Mouse (Mus musculus): ENCODE measurements around the gene Mamdc4. TPM values are rescaled to one million over a fixed set of nuclear protein-coding genes. Genes with fewer than 3 reads are reported as not detected.

The Mamdc4 gene
- polyA plus RNA-seq, 1 experiment from 2014 or later = 0.59 TPM

GRCm38 (mm10) chr2:25584152-25584551, 9.5 kb upstream of the Mamdc4 start:
- Histone ChIP-seq H3K36me3 (ENCODE audit: insufficient read depth, low read length) (peaks cover 37% of the 10 kb centered on the region), H3K9me3 (replicated peaks; ENCODE audit: low read length) (no peaks in the 10 kb centered on the region), H3K9ac (ENCODE audit: low read depth, low read length) (no peak overlapping the region), H3K4me1 (replicated peaks; ENCODE audit: insufficient read depth, low read length) (peaks cover 18% of the 10 kb centered on the region), H3K4me3 (replicated peaks; ENCODE audit: low read depth, low read length) (no peak overlapping the region), H3K27ac (no peak overlapping the region), H3K27me3 (ENCODE audit: insufficient read depth, low read length) (peaks cover 21% of the 10 kb centered on the region; the same call in 1 of the 2 replicates), H3K4me2 (ENCODE audit: low read length) (no peak overlapping the region)
- DNase-seq (ENCODE audit: low spot score) = no peak
- WGBS = 83% methylated on average over 3 of the region's 3 CpGs
- no peak for ATAC-seq (replicated peaks; ENCODE audit: low FRiP score, low read depth)
- TF ChIP-seq CTCF (IDR thresholded peaks at IDR 0.05; ENCODE audit: low read depth) = no peak

- WGBS = 61% methylated on average over 4 of the region's 4 CpGs
- Histone ChIP-seq H3K9me3 (replicated peaks; ENCODE audit: low read length) (no peaks in the 10 kb centered on the region), H3K4me3 (replicated peaks; ENCODE audit: low read depth, low read length) (no peak overlapping the region), H3K4me1 (replicated peaks; ENCODE audit: insufficient read depth, low read length) (peaks cover 23% of the 10 kb centered on the region), H3K27ac (no peak overlapping the region), H3K27me3 (ENCODE audit: insufficient read depth, low read length) (peaks cover 27% of the 10 kb centered on the region), H3K4me2 (ENCODE audit: low read length) (no peak overlapping the region), H3K36me3 (ENCODE audit: insufficient read depth, low read length) (peaks cover 34% of the 10 kb centered on the region), H3K9ac (ENCODE audit: low read depth, low read length) (no peak overlapping the region)
- ATAC-seq (replicated peaks; ENCODE audit: low FRiP score, low read depth) (no peak), DNase-seq (ENCODE audit: low spot score) (no peak)
- TF ChIP-seq CTCF (IDR thresholded peaks at IDR 0.05; ENCODE audit: low read depth) = no peak
Measured at GRCm38 (mm10) chr2:25583571-25583970, 8.9 kb upstream of the Mamdc4 start.

GRCm38 (mm10) chr2:25583120-25583481, 8.5 kb upstream of the Mamdc4 start:
- Histone ChIP-seq H3K9me3 (replicated peaks; ENCODE audit: low read length) (no peaks in the 10 kb centered on the region), H3K4me1 (replicated peaks; ENCODE audit: insufficient read depth, low read length) (peaks cover 28% of the 10 kb centered on the region), H3K36me3 (ENCODE audit: insufficient read depth, low read length) (peaks cover 30% of the 10 kb centered on the region), H3K4me3 (replicated peaks; ENCODE audit: low read depth, low read length) (no peak overlapping the region), H3K27me3 (ENCODE audit: insufficient read depth, low read length) (peaks cover 31% of the 10 kb centered on the region), H3K9ac (ENCODE audit: low read depth, low read length) (no peak overlapping the region), H3K4me2 (ENCODE audit: low read length) (no peak overlapping the region), H3K27ac (no peak overlapping the region)
- WGBS = 86% methylated on average over 6 of the region's 6 CpGs
- DNase-seq (ENCODE audit: low spot score) (no peak), ATAC-seq (replicated peaks; ENCODE audit: low FRiP score, low read depth) (no peak)
- no peak for TF ChIP-seq CTCF (IDR thresholded peaks at IDR 0.05; ENCODE audit: low read depth)

- H3K4me1 ChIP-seq (replicated peaks; ENCODE audit: insufficient read depth, low read length) = peaks cover 33% of the 10 kb centered on the region
- no peak overlapping the region for H3K4me3 ChIP-seq (replicated peaks; ENCODE audit: low read depth, low read length)
- H3K27ac ChIP-seq = no peak overlapping the region
- DNase-seq (ENCODE audit: low spot score) (peak; percentile 57), ATAC-seq (replicated peaks; ENCODE audit: low FRiP score, low read depth) (no peak)
- H3K9me3 ChIP-seq (replicated peaks; ENCODE audit: low read length) = no peaks in the 10 kb centered on the region
- TF ChIP-seq CTCF (IDR thresholded peaks at IDR 0.05; ENCODE audit: low read depth) = no peak
- H3K36me3 ChIP-seq (ENCODE audit: insufficient read depth, low read length) = peaks cover 27% of the 10 kb centered on the region
- 45% methylated on average over 12 of the region's 12 CpGs for whole genome bisulfite sequencing
- peaks cover 36% of the 10 kb centered on the region for H3K27me3 ChIP-seq (ENCODE audit: insufficient read depth, low read length)
- no peak overlapping the region for H3K4me2 ChIP-seq (ENCODE audit: low read length)
- H3K9ac ChIP-seq (ENCODE audit: low read depth, low read length) = no peak overlapping the region
Measured at GRCm38 (mm10) chr2:25582466-25583119, 7.9 kb upstream of the Mamdc4 start.

GRCm38 (mm10) chr2:25581901-25582301, 7.3 kb upstream of the Mamdc4 start:
- 27% methylated on average over 6 of the region's 6 CpGs for WGBS
- H3K9ac ChIP-seq (ENCODE audit: low read depth, low read length) = no peak overlapping the region
- H3K9me3 ChIP-seq (replicated peaks; ENCODE audit: low read length) = no peaks in the 10 kb centered on the region
- no peak for TF ChIP-seq CTCF (IDR thresholded peaks at IDR 0.05; ENCODE audit: low read depth)
- no peak overlapping the region for H3K27ac ChIP-seq
- no peak for DNase-seq (ENCODE audit: low spot score)
- peaks cover 39% of the 10 kb centered on the region for H3K4me1 ChIP-seq (replicated peaks; ENCODE audit: insufficient read depth, low read length)
- ATAC-seq (replicated peaks; ENCODE audit: low FRiP score, low read depth) = no peak
- peaks cover 43% of the 10 kb centered on the region for H3K27me3 ChIP-seq (ENCODE audit: insufficient read depth, low read length)
- H3K4me3 ChIP-seq (replicated peaks; ENCODE audit: low read depth, low read length) = no peak overlapping the region
- peaks cover 20% of the 10 kb centered on the region for H3K36me3 ChIP-seq (ENCODE audit: insufficient read depth, low read length)
- H3K4me2 ChIP-seq (ENCODE audit: low read length) = peak overlapping the region; percentile 78

GRCm38 (mm10) chr2:25581294-25581864, 6.7 kb upstream of the Mamdc4 start, which contains the start of gene Ajm1:
Ajm1 (minus strand) TSS chr2:25581757.
- peak; percentile 89 for TF ChIP-seq CTCF (IDR thresholded peaks at IDR 0.05; ENCODE audit: low read depth)
- WGBS = 5% methylated on average over 19 of the region's 19 CpGs
- H3K4me1 ChIP-seq (replicated peaks; ENCODE audit: insufficient read depth, low read length) = peaks cover 39% of the 10 kb centered on the region
- H3K27me3 ChIP-seq (ENCODE audit: insufficient read depth, low read length) = peaks cover 48% of the 10 kb centered on the region
- DNase-seq (ENCODE audit: low spot score) (peak; percentile 93), ATAC-seq (replicated peaks; ENCODE audit: low FRiP score, low read depth) (peak; percentile 40)
- no peak within 1 kb of the TSS for H3K27ac ChIP-seq
- peaks cover 18% of the 10 kb centered on the region for H3K36me3 ChIP-seq (ENCODE audit: insufficient read depth, low read length)
- H3K9me3 ChIP-seq (replicated peaks; ENCODE audit: low read length) = no peaks in the 10 kb centered on the region
- peak within 1 kb of the TSS; percentile 49; the same call in 1 of the 2 replicates for H3K9ac ChIP-seq (ENCODE audit: low read depth, low read length)
- H3K4me3 ChIP-seq (replicated peaks; ENCODE audit: low read depth, low read length) = peak within 1 kb of the TSS; percentile 33
- H3K4me2 ChIP-seq (ENCODE audit: low read length) = peak within 1 kb of the TSS; percentile 78
